Mouse (Mus musculus) ES-E14 (cell line): ENCODE data around the gene Vmn2r27. TPM values are rescaled to one million over a fixed set of nuclear protein-coding genes. Genes with fewer than 3 reads are reported as not detected.

ENCODE experiments used
- DNase-seq: peaks from one replicate; pipeline ENCODE4 v3.0.0-alpha.2; 2013; ENCODE audit warnings: low read depth, low spot score
- H3K27ac ChIP-seq: 2 replicates; pipeline ENCODE4 v1.5.1; 2012; ENCODE audit warnings: low read depth, mild to moderate bottlenecking, low read length, moderate library complexity, mixed read lengths; ENCODE audit not compliant: poor library complexity, insufficient read depth, severe bottlenecking
- H3K36me3 ChIP-seq: 2 replicates; pipeline ENCODE4 v1.6.1; 2012; ENCODE audit warnings: mild to moderate bottlenecking, low read length, moderate library complexity, mixed read lengths; ENCODE audit not compliant: control insufficient read depth, poor library complexity, insufficient read depth, severe bottlenecking
- H3K4me1 ChIP-seq, 2 experiments: fragments of 150-350 bp in 1 of 2; sonication (generic) in 1 of 2; 2 replicates each; pipeline ENCODE4 v1.6.1; 2012; ENCODE audit warnings: low read length in 2 of 2, mild to moderate bottlenecking in 1 of 2, mixed read lengths in 1 of 2; ENCODE audit not compliant: control insufficient read depth in 2 of 2, insufficient read depth in 2 of 2, poor library complexity in 1 of 2
- H3K4me3 ChIP-seq, 2 experiments: fragments of 150-350 bp in 1 of 2; sonication (generic) in 1 of 2; 2 replicates each; pipeline ENCODE4 v1.5.1; 2012; ENCODE audit warnings: low read length in 2 of 2, low read depth in 1 of 2, mild to moderate bottlenecking in 1 of 2, mixed read lengths in 1 of 2; ENCODE audit not compliant: insufficient read depth in 1 of 2, poor library complexity in 1 of 2, severe bottlenecking in 1 of 2
- H3K9ac ChIP-seq: 2 replicates; pipeline ENCODE4 v1.6.1; 2012; ENCODE audit warnings: low read depth, mild to moderate bottlenecking, low read length, mixed read lengths; ENCODE audit not compliant: poor library complexity, insufficient read depth, severe bottlenecking
- H3K9me3 ChIP-seq: fragments of 150-350 bp; sonication (generic); 2 replicates; pipeline ENCODE4 v1.6.1; 2012; ENCODE audit warnings: low read depth, mild to moderate bottlenecking, low read length; ENCODE audit not compliant: control insufficient read depth, insufficient read depth
- CHD2 ChIP-seq: IDR thresholded peaks from 2 replicates; pipeline ENCODE4 v1.6.1; 2014; ENCODE audit warnings: mild to moderate bottlenecking, low read depth, low read length, inconsistent platforms
- HCFC1 ChIP-seq: IDR thresholded peaks from 2 replicates; pipeline ENCODE4 v1.6.1; 2012; ENCODE audit warnings: low read length, inconsistent platforms, borderline replicate concordance; ENCODE audit not compliant: insufficient read depth
- MAFK ChIP-seq: IDR thresholded peaks from 2 replicates; pipeline ENCODE4 v1.6.1; 2014; ENCODE audit warnings: mild to moderate bottlenecking, low read depth, low read length, inconsistent platforms; ENCODE audit not compliant: insufficient read depth
- ZC3H11A ChIP-seq: IDR thresholded peaks from 2 replicates; pipeline ENCODE4 v1.6.1; 2012; ENCODE audit warnings: low read depth, mild to moderate bottlenecking, inconsistent platforms, low read length, borderline replicate concordance
- ZNF384 ChIP-seq: IDR thresholded peaks from 2 replicates; pipeline ENCODE4 v1.6.1; 2012; ENCODE audit warnings: low read depth, low read length, inconsistent platforms
- in situ Hi-C, 2 experiments: fragments of 600-800 bp; cut with MboI; formaldehyde crosslinking; loops; one replicate each; pipeline ENCODE4 v1.15.1; 2025; ENCODE audit warnings: low sequenced_read_pairs in 2 of 2, inconsistent platforms in 1 of 2; ENCODE audit not compliant: unreplicated experiment in 2 of 2
- total RNA-seq: library from RNA; depleted of rRNA; stranded (reverse); fragments of 300-350 nt; gene quantifications from 2 replicates; pipeline ENCODE4 v1.2.3, GENCODE M21; 2012; rRNA removed

Gene Vmn2r27
- 0.09 and 0.11 TPM in 2 replicates for total RNA-seq

- in situ Hi-C loops = no loop called here
- no peaks in the 10 kb centered on the region for H3K9me3 ChIP-seq
- H3K36me3 ChIP-seq = no peaks in the 10 kb centered on the region
- no peak within 1 kb of the TSS for H3K27ac ChIP-seq
- H3K4me1 ChIP-seq = no peaks in the 10 kb centered on the region
- no peak within 1 kb of the TSS for H3K9ac ChIP-seq
- TF ChIP-seq HCFC1 = no peak
- TF ChIP-seq CHD2 = no peak
- TF ChIP-seq ZC3H11A = no peak
- TF ChIP-seq ZNF384 = no peak
- no peak for TF ChIP-seq MAFK
- H3K4me3 ChIP-seq = no peak within 1 kb of the TSS
- no peak for DNase-seq
These were observed at the start of gene Vmn2r27 for GRCm38 (mm10) chr6:124231756-124232155. Vmn2r27 (minus strand) TSS chr6:124231856.

GRCm38 (mm10) chr6:124278291-124278690 lies 46.6 kb upstream of the Vmn2r27 start:
- Histone ChIP-seq H3K9ac (no peak overlapping the region), H3K27ac (no peak overlapping the region), H3K4me3 (no peak overlapping the region), H3K4me1 (no peaks in the 10 kb centered on the region), H3K9me3 (no peaks in the 10 kb centered on the region; the same call in 1 of the 2 replicates), H3K36me3 (no peaks in the 10 kb centered on the region)
- TF ChIP-seq MAFK (no peak), CHD2 (no peak), ZC3H11A (no peak), ZNF384 (no peak), HCFC1 (no peak)
- in situ Hi-C loops = no loop called here
- DNase-seq = no peak

- no peak for DNase-seq
- Histone ChIP-seq H3K36me3 (no peaks in the 10 kb centered on the region), H3K27ac (no peak overlapping the region), H3K4me1 (no peaks in the 10 kb centered on the region), H3K9ac (no peak overlapping the region), H3K9me3 (no peaks in the 10 kb centered on the region; the same call in 1 of the 2 replicates), H3K4me3 (no peak overlapping the region)
- in situ Hi-C loops = no loop called here
- TF ChIP-seq ZNF384 (no peak), HCFC1 (no peak), CHD2 (no peak), ZC3H11A (no peak)
These were observed 46.0 kb upstream of the Vmn2r27 start for GRCm38 (mm10) chr6:124277641-124278040.

- no peak overlapping the region for H3K9ac ChIP-seq
- no peak for DNase-seq
- no peaks in the 10 kb centered on the region for H3K9me3 ChIP-seq
- H3K36me3 ChIP-seq = no peaks in the 10 kb centered on the region
- no peaks in the 10 kb centered on the region for H3K4me1 ChIP-seq
- H3K4me3 ChIP-seq = no peak overlapping the region
- no peak overlapping the region for H3K27ac ChIP-seq
- TF ChIP-seq ZC3H11A (no peak), CHD2 (no peak), ZNF384 (no peak), MAFK (no peak), HCFC1 (no peak)
- in situ Hi-C loops = no loop called here
These were observed 41.7 kb upstream of the Vmn2r27 start for GRCm38 (mm10) chr6:124273231-124273880.

GRCm38 (mm10) chr6:124262696-124263095 lies 31.0 kb upstream of the Vmn2r27 start:
- H3K4me3 ChIP-seq = no peak overlapping the region
- H3K27ac ChIP-seq = no peak overlapping the region
- no peaks in the 10 kb centered on the region for H3K36me3 ChIP-seq
- H3K9ac ChIP-seq = no peak overlapping the region
- peak; percentile 81; the same call in 1 of the 2 replicates for TF ChIP-seq ZC3H11A
- no peak for TF ChIP-seq CHD2
- H3K9me3 ChIP-seq = no peaks in the 10 kb centered on the region
- DNase-seq = peak; percentile 76
- no peaks in the 10 kb centered on the region for H3K4me1 ChIP-seq
- in situ Hi-C loops = loop anchor here (5.0 to 10.0 kb wide), 2 partner anchors 112 to 120 kb away; no protein-coding TSS in a partner anchor
